Mouse (Mus musculus) heart, adult 9 months (tissue): ENCODE measurements around the gene Elfn1.

Source experiments
- DNase-seq, 2 experiments: peaks; one replicate each; pipeline ENCODE4 v3.0.0; 2022; ENCODE audit warnings: low spot score in 2 of 2

Elfn1 gene

GRCm38 (mm10) chr5:140022861-140023260, 115.1 kb downstream of the Elfn1 start:
- no peak for DNase-seq

GRCm38 (mm10) chr5:140023941-140024500, 116.3 kb downstream of the Elfn1 start:
- DNase-seq = peak; percentile 26 to 31
